Mouse (Mus musculus) lung, postnatal 4 days (tissue): ENCODE results near the gene Ifitm1.
"Not testable (repeated sequence)": the region's sequence is repeated elsewhere in the genome, so short reads cannot be mapped to it uniquely, and the experiment has no call there.

Experiments used
- DNase-seq, 2 experiments: peaks; one replicate each; pipeline ENCODE4 v3.0.0; 2021

The Ifitm1 gene

GRCm38 (mm10) chr7:141017824-141018223, 50.8 kb downstream of the Ifitm1 start, which contains the start of gene Ifitm6:
Gene Ifitm6, minus strand, starts transcription at chr7:141017924.
- DNase-seq: not testable (repeated sequence)

GRCm38 (mm10) chr7:141019028-141019427, 52.0 kb downstream of the Ifitm1 start:
- no peak for DNase-seq
